Mouse (Mus musculus) limb, embryonic 14.5 days (tissue): ENCODE measurements at regions not wholly inside any gene's neighbourhood (a gene's known extent, or its start where the extent isn't known, plus 50 kb on each side); places are given as distances from the start of the nearest gene placed in this dataset.

Source experiments
- ATAC-seq: fragments of 200-750 bp; cut with Nextera tagmentation; 2 replicates; pipeline ENCODE4 v1.8.0; 2017; ENCODE audit warnings: low read depth, moderate number of reproducible peaks, moderate TSS enrichment; ENCODE audit not compliant: low FRiP score
- DNase-seq: peaks from one replicate; pipeline ENCODE4 v3.0.0-alpha.2; 2015; ENCODE audit warnings: low spot score
- H3K27ac ChIP-seq: fragments of 300-500 bp; sonication (generic); replicated peaks from 2 replicates; pipeline ENCODE4 v1.5.1; 2014; ENCODE audit warnings: low read depth, mild to moderate bottlenecking, low read length, moderate library complexity, mixed read lengths
- H3K27me3 ChIP-seq: fragments of 300-500 bp; sonication (generic); 2 replicates; pipeline ENCODE4 v1.6.1; 2014; ENCODE audit warnings: low read length, mixed read lengths; ENCODE audit not compliant: control insufficient read depth, insufficient read depth
- H3K36me3 ChIP-seq: fragments of 300-500 bp; sonication (generic); 2 replicates; pipeline ENCODE4 v1.6.1; 2014; ENCODE audit warnings: mild to moderate bottlenecking, low read length, moderate library complexity, mixed read lengths; ENCODE audit not compliant: control insufficient read depth, insufficient read depth
- H3K4me1 ChIP-seq: fragments of 300-500 bp; sonication (generic); 2 replicates; pipeline ENCODE4 v1.6.1; 2014; ENCODE audit warnings: antibody characterized with exemption, low read length, mixed read lengths; ENCODE audit not compliant: control insufficient read depth, insufficient read depth
- H3K4me2 ChIP-seq: fragments of 300-500 bp; sonication (generic); replicated peaks from 2 replicates; pipeline ENCODE4 v1.6.1; 2014; ENCODE audit warnings: low read depth, mild to moderate bottlenecking, low read length, moderate library complexity; ENCODE audit not compliant: severe bottlenecking
- H3K4me3 ChIP-seq: fragments of 300-500 bp; sonication (generic); replicated peaks from 2 replicates; pipeline ENCODE4 v1.5.1; 2014; ENCODE audit warnings: low read length
- H3K9ac ChIP-seq: fragments of 300-500 bp; sonication (generic); 2 replicates; pipeline ENCODE4 v1.6.1; 2014; ENCODE audit warnings: mild to moderate bottlenecking, low read depth, low read length, moderate library complexity; ENCODE audit not compliant: severe bottlenecking
- H3K9me3 ChIP-seq: fragments of 300-500 bp; sonication (generic); 2 replicates; pipeline ENCODE4 v1.6.1; 2016; ENCODE audit warnings: low read length; ENCODE audit not compliant: control insufficient read depth
- POLR2A ChIP-seq: fragments of 200-500 bp; IDR thresholded peaks from 2 replicates; pipeline ENCODE4 v1.8.0; 2012; ENCODE audit warnings: inconsistent platforms, mild to moderate bottlenecking, moderate library complexity, borderline replicate concordance; ENCODE audit not compliant: insufficient read depth, insufficient read length; ENCODE audit errors: extremely low read depth
- whole genome bisulfite sequencing: fragments of 180-500 bp; shearing (Covaris S2); extraction: QIAGEN DNeasy Blood & Tissue Kit; methylation state at CpG from one replicate; pipeline ENCODE4 v1.1.7; 2014; 5-methylcytosine and 5-hydroxymethylcytosine counted together

- DNase-seq (no peak), ATAC-seq (no peak)
- H3K36me3 ChIP-seq, result no peaks in the 10 kb centered on the region
- no peak overlapping the region for H3K4me3 ChIP-seq
- H3K4me2 ChIP-seq, result no peak overlapping the region
- peaks cover 73% of the 10 kb centered on the region for H3K27me3 ChIP-seq
- TF ChIP-seq POLR2A, result no peak
- WGBS, result 11% methylated on average over 6 of the region's 6 CpGs
- no peak overlapping the region for H3K27ac ChIP-seq
- 0 out of 2 replicates have a peak, but pooled peaks cover 2% of the 10 kb centered on the region for H3K4me1 ChIP-seq
- H3K9me3 ChIP-seq, result no peaks in the 10 kb centered on the region
- no peak overlapping the region for H3K9ac ChIP-seq
Observed at GRCm38 (mm10) chr8:92028308-92028707, 226.4 kb upstream of the Irx3 start.

- Histone ChIP-seq H3K36me3 (no peaks in the 10 kb centered on the region), H3K27me3 (peaks cover 75% of the 10 kb centered on the region), H3K4me1 (0 out of 2 replicates have a peak, but pooled peaks cover 2% of the 10 kb centered on the region), H3K4me2 (no peak overlapping the region), H3K4me3 (no peak overlapping the region), H3K9me3 (no peaks in the 10 kb centered on the region), H3K9ac (no peak overlapping the region), H3K27ac (no peak overlapping the region)
- ATAC-seq (no peak), DNase-seq (no peak)
- TF ChIP-seq POLR2A, result no peak
- 7% methylated on average over 8 of the region's 8 CpGs for WGBS
Observed at GRCm38 (mm10) chr8:92024133-92024532, 222.3 kb upstream of the Irx3 start.

- TF ChIP-seq POLR2A, result no peak
- Histone ChIP-seq H3K9ac (no peak overlapping the region), H3K27ac (no peak overlapping the region), H3K4me2 (no peak overlapping the region), H3K9me3 (no peaks in the 10 kb centered on the region), H3K4me3 (no peak overlapping the region), H3K4me1 (0 out of 2 replicates have a peak, but pooled peaks cover 2% of the 10 kb centered on the region), H3K27me3 (peaks cover 55% of the 10 kb centered on the region), H3K36me3 (no peaks in the 10 kb centered on the region)
- no peak for ATAC-seq
- 68% methylated on average over 3 of the region's 3 CpGs for WGBS
- no peak for DNase-seq
Observed at GRCm38 (mm10) chr8:92021521-92021920, 219.7 kb upstream of the Irx3 start.

DNA sequence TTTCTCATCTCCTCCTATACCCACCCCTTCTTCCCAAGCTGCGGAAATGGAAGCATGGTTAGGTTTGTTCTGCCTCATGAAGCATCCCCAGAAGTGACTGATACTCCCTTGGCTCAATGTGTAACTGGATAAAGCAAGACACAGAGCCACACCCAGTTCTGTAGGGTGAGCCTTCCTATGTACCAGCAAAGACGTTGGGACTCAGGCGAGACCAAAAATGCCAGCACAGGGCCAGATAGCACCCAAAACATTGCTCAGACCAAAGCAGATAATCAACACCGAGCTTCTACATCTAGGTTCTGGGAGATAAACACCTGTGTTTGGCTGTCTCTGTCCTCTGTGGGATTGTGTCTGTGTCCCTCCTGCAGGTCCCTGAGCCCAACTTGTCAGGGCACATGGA lies 212.8 kb upstream of the Irx3 start:
- Histone ChIP-seq H3K4me3 (no peak overlapping the region), H3K4me2 (no peak overlapping the region), H3K4me1 (no peaks in the 10 kb centered on the region), H3K9ac (no peak overlapping the region), H3K36me3 (no peaks in the 10 kb centered on the region), H3K27ac (no peak overlapping the region), H3K9me3 (no peaks in the 10 kb centered on the region), H3K27me3 (peaks cover 44% of the 10 kb centered on the region)
- no peak for ATAC-seq
- WGBS, result 88% methylated on average over 4 of the region's 4 CpGs
- no peak for DNase-seq
- no peak for TF ChIP-seq POLR2A

GRCm38 (mm10) chr8:92013183-92013582 lies 211.3 kb upstream of the Irx3 start:
- no peak for DNase-seq
- no peak overlapping the region for H3K9ac ChIP-seq
- H3K4me1 ChIP-seq, result no peaks in the 10 kb centered on the region
- no peak overlapping the region for H3K4me2 ChIP-seq
- peaks cover 48% of the 10 kb centered on the region for H3K27me3 ChIP-seq
- no peak for ATAC-seq
- no peak for TF ChIP-seq POLR2A
- no peaks in the 10 kb centered on the region for H3K9me3 ChIP-seq
- WGBS, result 52% methylated on average over 4 of the region's 4 CpGs
- no peak overlapping the region for H3K27ac ChIP-seq
- H3K4me3 ChIP-seq, result no peak overlapping the region
- H3K36me3 ChIP-seq, result no peaks in the 10 kb centered on the region

DNA sequence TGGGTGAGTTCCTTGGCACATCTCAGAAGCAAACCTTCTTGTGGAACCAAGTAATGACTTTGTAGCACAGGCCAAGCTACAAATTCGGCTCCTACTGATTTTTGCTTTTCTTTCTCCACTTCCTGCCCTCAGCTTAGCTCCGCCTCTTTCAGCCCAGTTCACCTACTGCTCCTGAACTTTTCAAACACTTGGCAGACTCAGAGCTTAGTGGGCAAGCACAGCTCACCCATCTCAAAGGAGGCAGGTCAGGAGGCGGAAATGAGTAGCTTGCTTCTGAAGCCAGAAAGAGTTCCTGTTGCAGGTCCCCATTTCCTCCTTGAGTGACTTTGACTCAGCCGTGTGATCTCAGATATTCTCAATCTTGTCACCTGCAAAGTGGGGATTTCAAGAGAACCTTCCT lies 208.5 kb upstream of the Irx3 start:
- Histone ChIP-seq H3K27ac (no peak overlapping the region), H3K4me3 (no peak overlapping the region), H3K4me1 (no peaks in the 10 kb centered on the region), H3K27me3 (peaks cover 61% of the 10 kb centered on the region), H3K9ac (no peak overlapping the region), H3K9me3 (no peaks in the 10 kb centered on the region), H3K36me3 (no peaks in the 10 kb centered on the region), H3K4me2 (no peak overlapping the region)
- no peak for DNase-seq
- no peak for ATAC-seq
- WGBS, result 88% methylated on average over 4 of the region's 4 CpGs
- TF ChIP-seq POLR2A, result no peak
